Mouse (Mus musculus) midbrain, postnatal 0 days (tissue): Measurements from ENCODE around the gene Atp11a. TPM values are rescaled to one million over a fixed set of nuclear protein-coding genes. Genes with fewer than 3 reads are reported as not detected.

Experiments used
- ATAC-seq: fragments of 200-750 bp; cut with Nextera tagmentation; 2 replicates; pipeline ENCODE4 v1.8.0; 2017; ENCODE audit warnings: moderate number of reproducible peaks, mild to moderate bottlenecking, moderate TSS enrichment, moderate library complexity; ENCODE audit not compliant: low FRiP score
- DNase-seq: peaks from one replicate; pipeline ENCODE4 v3.0.0-alpha.2; 2015; ENCODE audit warnings: low spot score
- H3K27ac ChIP-seq: fragments of 300-500 bp; sonication (generic); 2 replicates; pipeline ENCODE4 v1.5.1; 2014; ENCODE audit warnings: low read depth, mild to moderate bottlenecking, low read length, mixed read lengths
- H3K27me3 ChIP-seq: fragments of 300-500 bp; sonication (generic); 2 replicates; pipeline ENCODE4 v1.6.1; 2014; ENCODE audit warnings: low read length, control low read depth, mixed read lengths; ENCODE audit not compliant: insufficient read depth
- H3K36me3 ChIP-seq: fragments of 300-500 bp; sonication (generic); 2 replicates; pipeline ENCODE4 v1.6.1; 2014; ENCODE audit warnings: low read length, control low read depth, mixed read lengths; ENCODE audit not compliant: insufficient read depth
- H3K4me1 ChIP-seq: fragments of 300-500 bp; sonication (generic); 2 replicates; pipeline ENCODE4 v1.6.1; 2014; ENCODE audit warnings: mild to moderate bottlenecking, control low read depth, antibody characterized with exemption, low read length, mixed read lengths; ENCODE audit not compliant: insufficient read depth
- H3K4me2 ChIP-seq: fragments of 300-500 bp; sonication (generic); 2 replicates; pipeline ENCODE4 v1.6.1; 2014; ENCODE audit warnings: low read depth, mild to moderate bottlenecking, low read length, mixed read lengths; ENCODE audit not compliant: poor library complexity, severe bottlenecking
- H3K4me3 ChIP-seq: fragments of 300-500 bp; sonication (generic); 2 replicates; pipeline ENCODE4 v1.5.1; 2014; ENCODE audit warnings: low read depth, mild to moderate bottlenecking, low read length, moderate library complexity
- H3K9ac ChIP-seq: fragments of 300-500 bp; sonication (generic); replicated peaks from 2 replicates; pipeline ENCODE4 v1.6.1; 2014; ENCODE audit warnings: mild to moderate bottlenecking, low read length, moderate library complexity, mixed read lengths; ENCODE audit not compliant: poor library complexity, severe bottlenecking
- H3K9me3 ChIP-seq: fragments of 300-500 bp; sonication (generic); 2 replicates; pipeline ENCODE4 v1.6.1; 2016; ENCODE audit warnings: low read length, control low read depth
- CTCF ChIP-seq: IDR thresholded peaks from 2 replicates; pipeline ENCODE4 v1.5.1; 2016; ENCODE audit warnings: antibody characterized with exemption, mild to moderate bottlenecking
- WGBS: fragments of 180-500 bp; shearing (Covaris S2); extraction: QIAGEN DNeasy Blood & Tissue Kit; methylation state at CpG from one replicate; pipeline ENCODE4 v1.1.7; 2014; 5-methylcytosine and 5-hydroxymethylcytosine counted together
- polyA plus RNA-seq: library from polyadenylated mRNA; unstranded; fragments of >200 nt; fragmentation: Nextera tagmentation; extraction: Ambion mirVana; gene quantifications from 2 replicates; pipeline ENCODE4 v1.2.1, GENCODE M21; 2015
- total RNA-seq: library from RNA; depleted of rRNA; stranded (reverse); fragments of >200 nt; gene quantifications from 2 replicates; pipeline ENCODE4 v1.2.3, GENCODE M21; 2014

The Atp11a gene
- total and polyA plus RNA-seq, 2 experiments from 2014 or later, result 13.8 to 45.9 TPM

GRCm38 (mm10) chr8:12896494-12897373 lies 139.9 kb downstream of the Atp11a start:
- Histone ChIP-seq H3K27ac (no peak overlapping the region), H3K9ac (no peak overlapping the region), H3K4me2 (no peak overlapping the region), H3K9me3 (no peaks in the 10 kb centered on the region), H3K27me3 (no peaks in the 10 kb centered on the region), H3K36me3 (no peaks in the 10 kb centered on the region), H3K4me1 (no peaks in the 10 kb centered on the region), H3K4me3 (no peak overlapping the region)
- DNase-seq, result peak; percentile 81
- ATAC-seq, result peak; percentile 64
- TF ChIP-seq CTCF, result peak; percentile 95
- 43% methylated on average over 13 of the region's 13 CpGs for WGBS

- 78% methylated on average over 9 of the region's 9 CpGs for WGBS
These were observed 141.0 kb downstream of the Atp11a start for GRCm38 (mm10) chr8:12897815-12898214.

GRCm38 (mm10) chr8:12903790-12904415 lies 147.1 kb downstream of the Atp11a start:
- WGBS, result 78% methylated on average over 13 of the region's 13 CpGs
- no peak overlapping the region for H3K27ac ChIP-seq
- H3K4me3 ChIP-seq, result no peak overlapping the region
- H3K4me2 ChIP-seq, result no peak overlapping the region
- H3K9me3 ChIP-seq, result no peaks in the 10 kb centered on the region
- ATAC-seq, result no peak
- TF ChIP-seq CTCF, result no peak
- H3K36me3 ChIP-seq, result no peaks in the 10 kb centered on the region
- H3K27me3 ChIP-seq, result no peaks in the 10 kb centered on the region
- DNase-seq, result no peak
- H3K9ac ChIP-seq, result no peak overlapping the region
- H3K4me1 ChIP-seq, result no peaks in the 10 kb centered on the region

More at GRCm38 (mm10) chr8:12897815-12898214, 141.0 kb downstream of the Atp11a start:
- Histone ChIP-seq H3K4me1 (no peaks in the 10 kb centered on the region), H3K4me3 (no peak overlapping the region), H3K4me2 (no peak overlapping the region), H3K27me3 (no peaks in the 10 kb centered on the region), H3K9ac (no peak overlapping the region), H3K36me3 (no peaks in the 10 kb centered on the region), H3K27ac (no peak overlapping the region), H3K9me3 (no peaks in the 10 kb centered on the region)
- TF ChIP-seq CTCF, result no peak
- DNase-seq (no peak), ATAC-seq (no peak)

GRCm38 (mm10) chr8:12905122-12905521 lies 148.3 kb downstream of the Atp11a start:
- no peak for TF ChIP-seq CTCF
- Histone ChIP-seq H3K27me3 (no peaks in the 10 kb centered on the region), H3K4me2 (no peak overlapping the region), H3K36me3 (no peaks in the 10 kb centered on the region), H3K9ac (no peak overlapping the region), H3K9me3 (no peaks in the 10 kb centered on the region), H3K4me1 (no peaks in the 10 kb centered on the region), H3K27ac (no peak overlapping the region), H3K4me3 (no peak overlapping the region)
- ATAC-seq (no peak), DNase-seq (no peak)
- WGBS, result 80% methylated on average over 5 of the region's 5 CpGs

- H3K4me3 ChIP-seq, result no peak overlapping the region
- no peaks in the 10 kb centered on the region for H3K9me3 ChIP-seq
- no peak for TF ChIP-seq CTCF
- H3K36me3 ChIP-seq, result no peaks in the 10 kb centered on the region
- ATAC-seq (no peak), DNase-seq (no peak)
- H3K27ac ChIP-seq, result no peak overlapping the region
- no peaks in the 10 kb centered on the region for H3K4me1 ChIP-seq
- 87% methylated on average over 11 of the region's 11 CpGs for WGBS
- H3K9ac ChIP-seq, result no peak overlapping the region
- H3K27me3 ChIP-seq, result no peaks in the 10 kb centered on the region
- H3K4me2 ChIP-seq, result no peak overlapping the region
These were observed 148.9 kb downstream of the Atp11a start for GRCm38 (mm10) chr8:12905599-12906321.
